ENCODE assay signal across 10 mouse cellular contexts in genomic region chr15:7814371-7814680, GRCm38 (mm10). TPM values are rescaled to one million over a fixed set of nuclear protein-coding genes. Genes with fewer than 3 reads are reported as not detected.
A peak's percentile ranks its signal among the peaks of the same experiment; 100 is the strongest.
DNase-seq lines count a peak whose midpoint lies in the region; ATAC-seq lines count a peak whose summit lies in the region.
"Had no signal": no experiment of that assay in that cellular context is flagged by ENCODE, and none has a peak within 500 bp of the region (broad histone marks: within the 10 kb centered on the region; RNA-seq: fewer than 3 reads in every experiment).

No protein-coding gene starts in this region.

- H3K4me2 ChIP-seq in kidney, embryonic 16.5 days (replicated peaks; ENCODE audit: low read depth, low read length), result peak overlapping the region; percentile 91
- peak overlapping the region; percentile 96; the same call in 1 of the 2 replicates for H3K4me2 ChIP-seq in hindbrain, embryonic 14.5 days (replicated peaks)
- H3K4me2 ChIP-seq in midbrain, embryonic 12.5 days (replicated peaks), result peak overlapping the region; percentile 90; the same call in 1 of the 2 replicates
- peak overlapping the region; percentile 95 for H3K4me2 ChIP-seq in stomach, embryonic 15.5 days

- peaks cover 50% of the 10 kb centered on the region for H3K27me3 ChIP-seq in kidney, embryonic 16.5 days (ENCODE audit: insufficient read depth, low read length)
- H3K27me3 ChIP-seq in hindbrain, embryonic 14.5 days (ENCODE audit: control insufficient read depth, insufficient read depth, low read length), result peaks cover 97% of the 10 kb centered on the region
- peaks cover 96% of the 10 kb centered on the region for H3K27me3 ChIP-seq in midbrain, embryonic 12.5 days
- peaks cover 43% of the 10 kb centered on the region for H3K27me3 ChIP-seq in stomach, embryonic 15.5 days (replicated peaks)

- H3K27ac ChIP-seq in kidney, embryonic 16.5 days (ENCODE audit: low read length), result peak overlapping the region; percentile 89
- H3K27ac ChIP-seq in hindbrain, embryonic 14.5 days, result no peak overlapping the region
- no peak overlapping the region for H3K27ac ChIP-seq in midbrain, embryonic 12.5 days (replicated peaks)
- H3K27ac ChIP-seq in stomach, embryonic 15.5 days, result no peak overlapping the region

- H3K36me3 ChIP-seq in kidney, embryonic 16.5 days (ENCODE audit: insufficient read depth, low read length), result no peaks in the 10 kb centered on the region
- no peaks in the 10 kb centered on the region for H3K36me3 ChIP-seq in hindbrain, embryonic 14.5 days (replicated peaks; ENCODE audit: control insufficient read depth, insufficient read depth)
- no peaks in the 10 kb centered on the region for H3K36me3 ChIP-seq in midbrain, embryonic 12.5 days
- H3K36me3 ChIP-seq in stomach, embryonic 15.5 days, result no peaks in the 10 kb centered on the region

- 6% methylated on average over 7 of the region's 7 CpGs for WGBS in kidney, embryonic 16.5 days
- WGBS in hindbrain, embryonic 14.5 days, result 6% methylated on average over 7 of the region's 7 CpGs
- WGBS in midbrain, embryonic 12.5 days, result 7% methylated on average over 7 of the region's 7 CpGs
- WGBS in stomach, embryonic 15.5 days, result 17% methylated on average over 7 of the region's 7 CpGs

- no peak for DNase-seq in kidney, postnatal 4 days
- DNase-seq in hindbrain, embryonic 14.5 days (ENCODE audit: low spot score), result no peak
- no peak for DNase-seq in thymus, postnatal 14 days
- no peak for DNase-seq in urinary bladder, adult 18-20 months (ENCODE audit: low spot score in 2 of 2)
- DNase-seq: cerebellum, adult 8-10 months had no signal

- H3K4me1 ChIP-seq in kidney, embryonic 16.5 days (ENCODE audit: insufficient read depth, low read length), result peaks cover 17% of the 10 kb centered on the region
- peaks cover 32% of the 10 kb centered on the region for H3K4me1 ChIP-seq in hindbrain, embryonic 14.5 days (replicated peaks; ENCODE audit: control insufficient read depth, insufficient read depth, low read length)
- peaks cover 38% of the 10 kb centered on the region for H3K4me1 ChIP-seq in midbrain, embryonic 12.5 days
- peaks cover 9% of the 10 kb centered on the region for H3K4me1 ChIP-seq in stomach, embryonic 15.5 days

- no peaks in the 10 kb centered on the region for H3K9me3 ChIP-seq in kidney, embryonic 16.5 days (ENCODE audit: low read length)
- no peaks in the 10 kb centered on the region for H3K9me3 ChIP-seq in hindbrain, embryonic 14.5 days (ENCODE audit: control insufficient read depth, low read length)
- no peaks in the 10 kb centered on the region for H3K9me3 ChIP-seq in midbrain, embryonic 12.5 days
- no peaks in the 10 kb centered on the region for H3K9me3 ChIP-seq in stomach, embryonic 15.5 days

- peak overlapping the region; percentile 77 for H3K9ac ChIP-seq in kidney, embryonic 16.5 days (replicated peaks; ENCODE audit: low read length)
- H3K9ac ChIP-seq in hindbrain, embryonic 14.5 days, result no peak overlapping the region
- H3K9ac ChIP-seq in midbrain, embryonic 12.5 days (replicated peaks), result no peak overlapping the region
- no peak overlapping the region for H3K9ac ChIP-seq in stomach, embryonic 15.5 days

- H3K4me3 ChIP-seq in kidney, embryonic 16.5 days (ENCODE audit: low read length), result peak overlapping the region; percentile 68
- H3K4me3 ChIP-seq in hindbrain, embryonic 14.5 days (replicated peaks; ENCODE audit: low read length), result no peak overlapping the region
- H3K4me3 ChIP-seq in midbrain, embryonic 12.5 days, result no peak overlapping the region
- peak overlapping the region; percentile 60; the same call in 1 of the 2 replicates for H3K4me3 ChIP-seq in stomach, embryonic 15.5 days (replicated peaks)

- no peak for ATAC-seq in kidney, embryonic 16.5 days (ENCODE audit: low FRiP score, low TSS enrichment)
- ATAC-seq in hindbrain, embryonic 14.5 days (ENCODE audit: low FRiP score), result no peak
- no peak for ATAC-seq in midbrain, embryonic 12.5 days (ENCODE audit: low FRiP score, low read depth)
- ATAC-seq in stomach, embryonic 15.5 days (ENCODE audit: insufficient read depth, low FRiP score, low read depth), result no peak
- no peak for ATAC-seq in erythroid progenitor cell, adult 5-6 weeks (replicated peaks; ENCODE audit: low FRiP score, poor library complexity, severe bottlenecking)

RNA-seq across cellular contexts. Expression of gene Gdnf, which starts 3.7 kb away (rescaled TPM):
- 6.8 and 8.7 TPM in 2 replicates for polyA plus RNA-seq in kidney, embryonic 16.5 days (2015; fragmentation: Nextera tagmentation; extraction: Ambion mirVana)
- polyA plus RNA-seq in hindbrain, embryonic 14.5 days (2014; fragmentation: Nextera tagmentation; extraction: Ambion mirVana), result 0.19 and 0.39 TPM in 2 replicates
- 0.22 and 0.35 TPM in 2 replicates for polyA plus RNA-seq in midbrain, embryonic 12.5 days (2016; fragmentation: Nextera tagmentation; extraction: Ambion mirVana)
- polyA plus RNA-seq in stomach, embryonic 15.5 days (2015; fragmentation: Nextera tagmentation; extraction: Ambion mirVana), result 1.8 and 2.7 TPM in 2 replicates
- total RNA-seq in erythroid progenitor cell, adult 5-6 weeks (2015; ENCODE audit: low replicate concordance), result not detected in 2 replicates
- not detected in 2 replicates for total RNA-seq in erythroid progenitor cell, adult 5-6 weeks (2017; ENCODE audit: low replicate concordance)
- polyA plus RNA-seq: liver, embryonic 16.5 days had no signal

Comparison
In these comparisons a context has a peak if more than half of its experiments do, and no peak if none do; other contexts are left out.
1. H3K4me3 ChIP-seq: peak in kidney, embryonic 16.5 days (single experiment) and stomach, embryonic 15.5 days (single experiment); none in hindbrain, embryonic 14.5 days (single experiment) and midbrain, embryonic 12.5 days (single experiment).
2. Peak in every context shown above with its lines, with median percentiles within 50 percentile points of each other: H3K4me2 ChIP-seq.